Mouse (Mus musculus) MEL (cell line): Measurements from ENCODE around the gene Cgrrf1. TPM values are rescaled to one million over a fixed set of nuclear protein-coding genes. Genes with fewer than 3 reads are reported as not detected.

Source experiments
- DNase-seq: peaks from one replicate; pipeline ENCODE4 v3.0.0; 2011; ENCODE audit warnings: low read depth, low spot score
- H3K27ac ChIP-seq: 2 replicates; pipeline ENCODE4 v1.5.1; 2012; ENCODE audit warnings: low read depth, mild to moderate bottlenecking, control low read depth, low read length, moderate library complexity; ENCODE audit not compliant: control insufficient read depth
- H3K27me3 ChIP-seq, 2 experiments: fragments of 150-350 bp in 1 of 2; sonication (generic) in 1 of 2; 2 replicates each; pipeline ENCODE4 v1.6.1; 2012; ENCODE audit warnings: low read length in 2 of 2, mild to moderate bottlenecking in 2 of 2, improper control_type of control experiment in 1 of 2, moderate library complexity in 1 of 2; ENCODE audit not compliant: insufficient read depth in 2 of 2, control insufficient read depth in 1 of 2
- H3K36me3 ChIP-seq, 2 experiments: 2 replicates each; pipeline ENCODE4 v1.6.1; 2012 to 2014; ENCODE audit warnings: low read length in 2 of 2, improper control_type of control experiment in 1 of 2, inconsistent platforms in 1 of 2, mild to moderate bottlenecking in 1 of 2; ENCODE audit not compliant: insufficient read depth in 2 of 2, control insufficient read depth in 1 of 2
- H3K4me1 ChIP-seq, 2 experiments: fragments of 150-350 bp in 1 of 2; sonication (generic) in 1 of 2; 2 replicates each; pipeline ENCODE4 v1.6.1; 2012; ENCODE audit warnings: low read length in 2 of 2, improper control_type of control experiment in 1 of 2, mild to moderate bottlenecking in 1 of 2; ENCODE audit not compliant: insufficient read depth in 2 of 2, control insufficient read depth in 1 of 2
- H3K4me3 ChIP-seq, 2 experiments: fragments of 150-350 bp in 1 of 2; sonication (generic) in 1 of 2; 2 replicates each; pipeline ENCODE4 v1.5.1; 2012; ENCODE audit warnings: low read depth in 2 of 2, low read length in 2 of 2, mild to moderate bottlenecking in 2 of 2, moderate library complexity in 2 of 2, control low read depth in 1 of 2, improper control_type of control experiment in 1 of 2; ENCODE audit not compliant: control insufficient read depth in 1 of 2, insufficient read depth in 1 of 2
- H3K79me2 ChIP-seq: 2 replicates; pipeline ENCODE4 v1.6.1; 2012; ENCODE audit warnings: mild to moderate bottlenecking, low read length, moderate library complexity; ENCODE audit not compliant: control insufficient read depth, poor library complexity, insufficient read depth
- H3K9ac ChIP-seq: 2 replicates; pipeline ENCODE4 v1.6.1; 2012; ENCODE audit warnings: low read depth, mild to moderate bottlenecking, control low read depth, low read length, moderate library complexity; ENCODE audit not compliant: control insufficient read depth, poor library complexity, severe bottlenecking
- H3K9me3 ChIP-seq: fragments of 150-350 bp; sonication (generic); replicated peaks from 2 replicates; pipeline ENCODE4 v1.6.1; 2012; ENCODE audit warnings: mild to moderate bottlenecking, low read length, improper control_type of control experiment, moderate library complexity; ENCODE audit not compliant: insufficient read depth
- CTCF ChIP-seq, 3 experiments: IDR thresholded peaks in 2 of 3; conservative IDR thresholded peaks in 1 of 3; 2 replicates each; pipeline ENCODE4 v1.5.1; 2011 to 2012; ENCODE audit warnings: low read length in 3 of 3, low read depth in 2 of 3, mild to moderate bottlenecking in 2 of 3, improper control_type of control experiment in 1 of 3, inconsistent platforms in 1 of 3, mixed read lengths in 1 of 3, moderate library complexity in 1 of 3; ENCODE audit not compliant: control insufficient read depth in 1 of 3, insufficient read depth in 1 of 3, poor library complexity in 1 of 3, severe bottlenecking in 1 of 3
- E2F4 ChIP-seq: IDR thresholded peaks from 2 replicates; pipeline ENCODE4 v1.6.1; 2011; ENCODE audit warnings: low read depth, low read length, improper control_type of control experiment, borderline replicate concordance
- ELF1 ChIP-seq: IDR thresholded peaks from 2 replicates; pipeline ENCODE4 v1.6.1; 2014; ENCODE audit warnings: low read depth, mild to moderate bottlenecking, inconsistent platforms, low read length, improper control_type of control experiment, moderate library complexity
- EP300 ChIP-seq, 2 experiments: IDR thresholded peaks; 2 replicates each; pipeline ENCODE4 v1.6.1; 2011; ENCODE audit warnings: improper control_type of control experiment in 2 of 2, low read length in 2 of 2, low read depth in 1 of 2, mild to moderate bottlenecking in 1 of 2
- GABPA ChIP-seq: IDR thresholded peaks from 2 replicates; pipeline ENCODE4 v1.6.1; 2012; ENCODE audit warnings: low read depth, mild to moderate bottlenecking, inconsistent platforms, low read length, improper control_type of control experiment, moderate library complexity
- JUND ChIP-seq: IDR thresholded peaks from 2 replicates; pipeline ENCODE4 v1.6.1; 2011; ENCODE audit warnings: low read depth, mild to moderate bottlenecking, improper control_type of control experiment, low read length
- MAX ChIP-seq: IDR thresholded peaks from 2 replicates; pipeline ENCODE4 v1.6.1; 2011; ENCODE audit warnings: low read length, improper control_type of control experiment
- MAZ ChIP-seq: IDR thresholded peaks from 2 replicates; pipeline ENCODE4 v1.6.1; 2012; ENCODE audit warnings: low read depth, mild to moderate bottlenecking, inconsistent platforms, low read length, improper control_type of control experiment
- MEF2A ChIP-seq: IDR thresholded peaks from 2 replicates; pipeline ENCODE4 v1.6.1; 2014; ENCODE audit warnings: low read depth, mild to moderate bottlenecking, inconsistent platforms, low read length, improper control_type of control experiment; ENCODE audit not compliant: poor library complexity, insufficient replicate concordance, severe bottlenecking; ENCODE audit errors: extremely low read depth
- MYC ChIP-seq: IDR thresholded peaks from 2 replicates; pipeline ENCODE4 v1.6.1; 2011; ENCODE audit warnings: low read depth, mild to moderate bottlenecking, low read length, improper control_type of control experiment, moderate library complexity
- NELFE ChIP-seq: IDR thresholded peaks from 2 replicates; pipeline ENCODE4 v1.6.1; 2011; ENCODE audit warnings: low read depth, low read length, improper control_type of control experiment
- NRF1 ChIP-seq: IDR thresholded peaks from 2 replicates; pipeline ENCODE4 v1.6.1; 2014; ENCODE audit warnings: low read depth, mild to moderate bottlenecking, inconsistent platforms, low read length, improper control_type of control experiment, moderate library complexity; ENCODE audit not compliant: poor library complexity, insufficient read depth, severe bottlenecking
- POLR2AphosphoS2 ChIP-seq: IDR thresholded peaks from 2 replicates; pipeline ENCODE4 v1.6.1; 2011; ENCODE audit warnings: low read length, improper control_type of control experiment
- RCOR1 ChIP-seq: IDR thresholded peaks from 2 replicates; pipeline ENCODE4 v1.6.1; 2012; ENCODE audit warnings: low read depth, mild to moderate bottlenecking, inconsistent platforms, low read length, improper control_type of control experiment
- TAL1 ChIP-seq: IDR thresholded peaks from 2 replicates; pipeline ENCODE4 v1.6.1; 2012; ENCODE audit warnings: mild to moderate bottlenecking, inconsistent platforms, low read length, moderate library complexity, mixed read lengths
- UBTF ChIP-seq: IDR thresholded peaks from 2 replicates; pipeline ENCODE4 v1.6.1; 2012; ENCODE audit warnings: low read depth, mild to moderate bottlenecking, inconsistent platforms, low read length, improper control_type of control experiment, moderate library complexity, borderline replicate concordance; ENCODE audit not compliant: insufficient read depth
- USF1 ChIP-seq: IDR thresholded peaks from 2 replicates; pipeline ENCODE4 v1.6.1; 2014; ENCODE audit warnings: low read depth, mild to moderate bottlenecking, inconsistent platforms, low read length, improper control_type of control experiment, moderate library complexity
- USF2 ChIP-seq, 2 experiments: IDR thresholded peaks; 2 replicates each; pipeline ENCODE4 v1.6.1; 2011 to 2012; ENCODE audit warnings: improper control_type of control experiment in 2 of 2, low read length in 2 of 2, borderline replicate concordance in 1 of 2, inconsistent platforms in 1 of 2, low read depth in 1 of 2, mild to moderate bottlenecking in 1 of 2; ENCODE audit not compliant: insufficient read depth in 1 of 2
- ZC3H11A ChIP-seq: IDR thresholded peaks from 2 replicates; pipeline ENCODE4 v1.6.1; 2012; ENCODE audit warnings: low read depth, mild to moderate bottlenecking, inconsistent platforms, low read length, improper control_type of control experiment
- ZKSCAN1 ChIP-seq: IDR thresholded peaks from 2 replicates; pipeline ENCODE4 v1.6.1; 2012; ENCODE audit warnings: low read depth, mild to moderate bottlenecking, inconsistent platforms, low read length, improper control_type of control experiment, moderate library complexity
- ZNF384 ChIP-seq: IDR thresholded peaks from 2 replicates; pipeline ENCODE4 v1.6.1; 2012; ENCODE audit warnings: low read depth, mild to moderate bottlenecking, inconsistent platforms, low read length, improper control_type of control experiment
- polyA plus RNA-seq, 2 experiments: library from polyadenylated mRNA; stranded (reverse) in 1 of 2; unstranded in 1 of 2; fragments of >175 nt in 1 of 2; fragments of >200 nt in 1 of 2; gene quantifications; 2 replicates each; pipeline versions ENCODE4 v1.2.1 to v1.2.4; 2012; ENCODE audit warnings: low replicate concordance in 2 of 2, low read depth in 1 of 2; ENCODE audit not compliant: insufficient read length in 2 of 2, insufficient read depth in 1 of 2, missing spikeins in 1 of 2
- total RNA-seq: library from RNA; depleted of rRNA; stranded (reverse); fragments of 300-350 nt; gene quantifications from 2 replicates; pipeline ENCODE4 v1.2.3, GENCODE M21; 2012

Cgrrf1 gene
- total and polyA plus RNA-seq, 3 experiments, result 18.3 to 26.2 TPM; not detected in 1

DNA sequence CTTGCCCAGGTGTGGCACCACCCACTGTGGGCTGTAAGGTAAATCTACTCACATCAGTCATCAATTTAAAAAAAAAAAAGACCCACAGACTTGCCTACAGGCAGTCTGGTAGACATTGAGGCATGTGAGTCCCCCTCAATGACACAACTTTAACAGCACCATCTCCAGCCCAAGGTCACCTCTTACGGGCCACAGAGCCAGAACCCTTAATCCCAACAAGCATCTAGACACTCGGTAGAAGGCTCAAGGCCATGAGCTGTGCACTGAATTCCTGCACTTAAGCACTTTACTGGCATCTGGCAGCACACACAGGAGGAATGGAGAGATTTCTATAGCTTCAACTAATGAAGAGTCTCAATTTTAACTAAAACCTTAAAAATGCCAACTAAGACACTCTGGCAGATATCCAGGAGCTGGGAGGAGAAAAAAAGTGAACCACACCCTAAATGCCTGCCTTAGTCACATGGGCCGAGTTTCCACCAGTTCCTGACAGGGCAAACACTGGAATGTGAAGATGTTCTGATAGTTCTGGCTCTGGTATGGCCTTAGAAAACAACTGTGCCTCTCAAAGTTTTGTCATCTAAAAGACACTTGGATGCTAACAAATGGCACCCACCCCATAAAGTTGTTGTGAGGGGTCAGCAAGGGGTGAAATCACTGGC lies 31.1 kb upstream of the Cgrrf1 start (continued):
- TF ChIP-seq USF2 (IDR thresholded peaks at IDR 0.05; ENCODE audit: borderline replicate concordance in 1 of 2, insufficient read depth in 1 of 2, low read depth in 1 of 2, low read length in 2 of 2), result peak in 1 of 2 experiments; percentile 49; a peak in 1 of 4 replicates
- TF ChIP-seq CTCF (IDR thresholded peaks at IDR 0.05 in 2 of 3, conservative IDR thresholded peaks at IDR 0.05 in 1 of 3; ENCODE audit: control insufficient read depth in 1 of 3, insufficient read depth in 1 of 3, low read depth in 2 of 3, low read length in 3 of 3, poor library complexity in 1 of 3, severe bottlenecking in 1 of 3), result no peak
- no peak for TF ChIP-seq ZKSCAN1
- no peak for TF ChIP-seq MAZ
- TF ChIP-seq MAX, result peak; percentile 67
- TF ChIP-seq E2F4, result no peak
- no peak for TF ChIP-seq EP300 (IDR thresholded peaks at IDR 0.05; ENCODE audit: low read depth in 1 of 2, low read length in 2 of 2)
- no peak for TF ChIP-seq MYC
- peak; percentile 72 for TF ChIP-seq ZNF384
- TF ChIP-seq UBTF, result no peak
- TF ChIP-seq POLR2AphosphoS2, result no peak
- no peak for TF ChIP-seq RCOR1
- TF ChIP-seq ZC3H11A, result no peak
- no peak for TF ChIP-seq TAL1
- TF ChIP-seq NELFE, result no peak

DNA sequence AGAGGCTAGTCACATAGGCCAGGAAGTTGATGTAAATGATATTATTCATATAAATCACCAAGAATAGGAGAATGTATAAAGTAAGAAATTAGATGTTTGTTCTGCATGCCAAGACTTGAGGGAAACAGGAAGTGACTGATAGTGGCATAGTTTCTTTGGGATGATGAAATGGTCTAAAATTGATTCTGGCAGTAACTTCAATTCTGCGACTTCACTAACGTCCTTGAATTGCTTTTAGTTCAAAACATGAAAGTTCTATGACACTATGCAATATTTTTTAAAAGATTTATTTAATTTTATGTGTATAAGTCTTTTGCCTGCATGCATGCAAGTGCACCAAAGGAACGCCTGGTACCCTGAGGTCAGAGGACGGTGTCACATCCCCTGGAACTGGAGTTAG lies 28.7 kb upstream of the Cgrrf1 start:
- TF ChIP-seq USF1, result no peak
- TF ChIP-seq NRF1, result no peak
- 0 out of 2 replicates have a peak, but pooled peaks have one; percentile 15 for TF ChIP-seq ELF1

DNA sequence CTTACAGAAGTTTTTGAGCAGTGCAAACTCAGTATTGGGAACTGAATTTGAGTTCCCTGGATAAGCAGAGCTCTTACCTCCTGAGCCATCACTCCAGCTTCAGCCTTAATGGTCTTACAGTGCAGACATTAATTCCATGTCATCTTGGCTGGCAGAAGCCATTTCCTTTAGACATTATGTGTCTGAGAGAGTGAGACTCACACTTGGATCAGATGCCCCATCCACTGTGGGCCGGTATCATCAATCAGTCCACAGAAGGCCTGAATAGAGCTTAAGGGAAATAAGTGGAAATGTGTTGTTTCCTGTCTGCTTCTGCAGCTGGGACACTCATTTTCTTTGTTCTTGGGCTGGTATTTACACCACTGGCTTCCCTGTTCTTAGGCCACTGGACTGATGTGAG lies 28.1 kb upstream of the Cgrrf1 start:
- Histone ChIP-seq H3K36me3 (peaks cover 6 to 9% of the 10 kb centered on the region in 2 experiments), H3K9me3 (no peaks in the 10 kb centered on the region), H3K79me2 (no peaks in the 10 kb centered on the region), H3K4me1 (peaks cover 12 to 13% of the 10 kb centered on the region in 2 experiments), H3K4me3 (no peak overlapping the region), H3K9ac (no peak overlapping the region), H3K27me3 (no peaks in the 10 kb centered on the region), H3K27ac (no peak overlapping the region)
- TF ChIP-seq ZKSCAN1, result no peak
- no peak for TF ChIP-seq NRF1
- TF ChIP-seq ELF1, result no peak
- TF ChIP-seq GABPA, result no peak
- TF ChIP-seq MEF2A, result no peak
- TF ChIP-seq JUND, result no peak
- no peak for DNase-seq

More for the DNA sequence above, 28.7 kb upstream of the Cgrrf1 start:
- Histone ChIP-seq H3K4me1 (peaks cover 10 to 12% of the 10 kb centered on the region in 2 experiments), H3K36me3 (peaks cover 3 to 9% of the 10 kb centered on the region in 2 experiments), H3K9me3 (no peaks in the 10 kb centered on the region), H3K4me3 (no peak overlapping the region), H3K27ac (no peak overlapping the region), H3K27me3 (no peaks in the 10 kb centered on the region), H3K79me2 (no peaks in the 10 kb centered on the region), H3K9ac (no peak overlapping the region)
- DNase-seq, result no peak
